Mouse (Mus musculus) mouse embryonic stem cell (cell line): ENCODE measurements around the gene Bsdc1.

Experiments
- in situ Hi-C, 2 experiments: fragments of 300-500 bp; cut with MboI; formaldehyde crosslinking; loops; 1 replicate in 1 of 2; 3 replicates in 1 of 2; pipeline ENCODE4 v1.14.3; 2019 to 2020; ENCODE audit warnings: low sequenced_read_pairs in 2 of 2, low pct_unique_long_range_greater_than_20kb in 1 of 2, mixed read lengths in 1 of 2; ENCODE audit not compliant: unreplicated experiment in 1 of 2

Gene Bsdc1

GRCm38 (mm10) chr4:129461183-129461960 is at the start of gene Bsdc1:
Gene Bsdc1 (plus strand): TSS chr4:129461581.
- in situ Hi-C loops = no loop called here

- in situ Hi-C loops = no loop called here
Measured at GRCm38 (mm10) chr4:129415892-129416291, 45.5 kb upstream of the Bsdc1 start.

- in situ Hi-C loops = no loop called here
Measured at GRCm38 (mm10) chr4:129416478-129416877, 44.9 kb upstream of the Bsdc1 start.

GRCm38 (mm10) chr4:129418321-129418720 is 43.1 kb upstream of the Bsdc1 start:
- in situ Hi-C loops = no loop called here

GRCm38 (mm10) chr4:129440340-129441063 is 20.9 kb upstream of the Bsdc1 start, which contains the start of gene Zbtb8b:
Gene Zbtb8b (minus strand): TSS chr4:129440853.
- in situ Hi-C loops = no loop called here

- in situ Hi-C loops = no loop called here
Measured at GRCm38 (mm10) chr4:129441145-129441544, 20.2 kb upstream of the Bsdc1 start.

GRCm38 (mm10) chr4:129447360-129447759 is 14.0 kb upstream of the Bsdc1 start:
- in situ Hi-C loops = no loop called here

- in situ Hi-C loops = no loop called here
Measured at GRCm38 (mm10) chr4:129447778-129448563, 13.4 kb upstream of the Bsdc1 start.

GRCm38 (mm10) chr4:129448713-129449112 is 12.7 kb upstream of the Bsdc1 start:
- in situ Hi-C loops = no loop called here

- in situ Hi-C loops = loop anchor here in 1 of 2 experiments (10.0 kb wide), 1 partner anchor 236 kb away; no protein-coding TSS in a partner anchor
Measured at GRCm38 (mm10) chr4:129450851-129451250, 10.5 kb upstream of the Bsdc1 start.

- in situ Hi-C loops = loop anchor here in 1 of 2 experiments (10.0 kb wide), 1 partner anchor 237 kb away; no protein-coding TSS in a partner anchor
Measured at GRCm38 (mm10) chr4:129451471-129452169, 9.8 kb upstream of the Bsdc1 start.

GRCm38 (mm10) chr4:129455265-129455664 is 6.1 kb upstream of the Bsdc1 start:
- in situ Hi-C loops = loop anchor here (5.0 to 10.0 kb wide), 3 partner anchors 103 to 240 kb away; no protein-coding TSS in a partner anchor

GRCm38 (mm10) chr4:129456126-129456525 is 5.3 kb upstream of the Bsdc1 start:
- in situ Hi-C loops = loop anchor here (5.0 to 10.0 kb wide), 3 partner anchors 104 to 241 kb away; no protein-coding TSS in a partner anchor

- in situ Hi-C loops = loop anchor here (5.0 to 10.0 kb wide), 3 partner anchors 105 to 243 kb away; no protein-coding TSS in a partner anchor
Measured at GRCm38 (mm10) chr4:129457311-129457710, 4.1 kb upstream of the Bsdc1 start.

GRCm38 (mm10) chr4:129459726-129460125 is 1.7 kb upstream of the Bsdc1 start:
- in situ Hi-C loops = loop anchor here (5.0 to 10.0 kb wide), 3 partner anchors 107 to 245 kb away; no protein-coding TSS in a partner anchor

- in situ Hi-C loops = no loop called here
Measured at GRCm38 (mm10) chr4:129460827-129461182, 576 bp upstream of the Bsdc1 start.

- in situ Hi-C loops = no loop called here
Measured at GRCm38 (mm10) chr4:129462118-129462517, 737 bp downstream of the Bsdc1 start.
